Mouse (Mus musculus) left cerebral cortex, postnatal 36 days (tissue): ENCODE data around the gene Parp2. TPM values are rescaled to one million over a fixed set of nuclear protein-coding genes. Genes with fewer than 3 reads are reported as not detected.
"Not testable (repeated sequence)": the region's sequence is repeated elsewhere in the genome, so short reads cannot be mapped to it uniquely, and the experiment has no call there.

Experiments used
- DNase-seq, 2 experiments: peaks; one replicate each; pipeline ENCODE4 v3.0.0; 2021 to 2022; ENCODE audit warnings: low spot score in 2 of 2, mixed read lengths in 1 of 2
- intact Hi-C: fragments of 180-260 bp; cut with DNase I; formaldehyde crosslinking; loops from one replicate; pipeline ENCODE4 v1.15.1; 2025
- total RNA-seq, 2 experiments: library from RNA; stranded (reverse); gene quantifications; 2 replicates each; pipeline ENCODE4 v1.2.3; 2021

Gene Parp2
- total RNA-seq, result 10 to 100 TPM; 24.0 to 28.7 TPM

DNA sequence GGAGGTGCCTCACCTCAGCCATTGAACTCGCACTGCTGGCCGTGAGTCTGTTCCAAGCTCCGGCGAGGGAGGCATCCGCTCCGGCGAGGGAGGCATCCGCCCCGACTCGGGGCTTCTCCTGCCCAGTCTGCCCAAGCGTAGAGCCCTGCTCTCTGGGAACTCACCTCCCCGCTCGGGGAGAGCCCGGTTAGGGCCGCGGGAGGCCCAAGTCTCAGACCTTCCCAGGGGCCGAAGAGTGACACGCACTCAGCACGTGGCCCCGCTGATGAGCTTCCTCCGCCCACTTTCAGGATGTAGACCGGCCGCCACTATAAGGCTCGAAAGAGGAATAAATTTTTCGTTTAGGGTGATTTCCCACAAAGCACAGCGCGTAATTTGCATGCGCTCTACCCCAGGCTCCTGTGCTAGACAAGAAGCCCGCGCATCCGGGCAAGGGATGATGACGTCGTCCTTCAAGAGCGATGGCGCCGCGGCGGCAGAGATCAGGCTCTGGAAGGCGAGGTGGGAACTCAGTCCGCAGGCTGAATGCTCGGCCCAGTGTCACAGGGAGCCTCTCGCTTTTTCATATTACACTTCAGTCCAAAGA, at the start of gene Parp2, which contains the start of gene Ccnb1ip1:
Gene Parp2, plus strand, starts transcription at position 355 of the 586 bp plus-strand sequence.
Gene Ccnb1ip1, minus strand, starts transcription at position 246 of the 586 bp plus-strand sequence.
- intact Hi-C loops, result loop anchor here (1.0 to 5.0 kb wide), 3 partner anchors 125 to 282 kb away; partner anchors contain the start of genes Pip4p1 and Pnp
- DNase-seq, result peak; percentile 98 to 99

DNA sequence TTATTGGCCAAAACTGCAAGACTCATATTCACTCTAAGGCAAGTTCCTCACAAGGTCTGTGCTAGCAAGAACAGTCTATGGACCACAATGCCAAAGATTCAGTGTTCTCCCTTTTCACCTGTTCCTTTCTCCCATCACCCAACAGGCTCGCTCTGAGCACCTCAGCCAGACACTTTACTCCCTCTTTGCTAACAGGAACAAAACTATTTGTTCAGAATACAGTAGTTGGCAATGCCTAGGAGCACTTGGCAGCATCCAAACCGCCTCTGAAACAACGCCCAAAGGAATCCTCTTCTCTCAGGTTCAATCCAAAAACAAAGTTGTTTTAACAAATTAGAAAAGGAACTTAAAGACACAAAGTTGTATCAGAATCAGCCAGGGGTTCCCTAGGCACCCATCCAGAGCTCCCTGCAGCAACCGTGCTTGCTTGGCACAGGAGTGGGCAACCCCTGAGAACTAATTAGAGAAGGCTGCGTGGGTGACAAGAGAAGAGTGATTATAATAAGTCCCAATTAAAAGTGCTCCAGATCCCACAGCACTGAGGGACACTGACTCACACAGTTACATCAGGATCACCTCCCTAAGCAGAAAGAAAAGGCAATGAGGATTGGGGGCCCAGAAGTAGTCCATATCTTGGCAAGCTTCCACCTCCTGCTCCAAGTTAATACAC, 49.1 kb upstream of the Parp2 start:
- intact Hi-C loops, result no loop called here
- peak; percentile 15 to 21 for DNase-seq

GRCm38 (mm10) chr14:50765736-50766135, 41.9 kb upstream of the Parp2 start:
- intact Hi-C loops, result no loop called here
- no peak for DNase-seq

- intact Hi-C loops, result no loop called here
Measured at GRCm38 (mm10) chr14:50771342-50771741, 36.3 kb upstream of the Parp2 start.

DNA sequence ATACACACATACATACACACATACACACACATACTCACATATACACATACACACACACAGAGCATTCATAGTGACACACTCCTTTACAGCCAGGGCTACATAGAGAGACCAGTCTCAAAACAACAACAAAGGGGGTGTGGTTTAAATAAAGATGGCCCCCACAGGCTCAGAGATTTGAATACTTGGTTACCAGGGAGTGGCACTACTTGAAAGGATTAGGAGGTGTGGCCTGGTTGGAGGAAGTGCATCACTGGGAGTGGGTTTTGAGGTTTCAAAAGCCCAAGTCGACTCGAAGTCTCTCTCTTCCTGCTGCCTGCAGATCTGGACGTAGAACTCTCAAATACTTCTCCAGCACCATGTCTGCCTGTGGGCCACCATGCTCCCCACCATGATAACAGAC, 25.5 kb upstream of the Parp2 start:
- intact Hi-C loops, result no loop called here
- no peak for DNase-seq

More at GRCm38 (mm10) chr14:50771342-50771741, 36.3 kb upstream of the Parp2 start:
- DNase-seq, result no peak

GRCm38 (mm10) chr14:50784391-50785250, 23.0 kb upstream of the Parp2 start:
- no peak for DNase-seq
- intact Hi-C loops, result no loop called here

- peak; percentile 89 for DNase-seq
- intact Hi-C loops, result no loop called here
Measured at GRCm38 (mm10) chr14:50785251-50785637, 22.4 kb upstream of the Parp2 start, which contains the start of gene Ttc5. Gene Ttc5 (minus strand): TSS chr14:50785519.

DNA sequence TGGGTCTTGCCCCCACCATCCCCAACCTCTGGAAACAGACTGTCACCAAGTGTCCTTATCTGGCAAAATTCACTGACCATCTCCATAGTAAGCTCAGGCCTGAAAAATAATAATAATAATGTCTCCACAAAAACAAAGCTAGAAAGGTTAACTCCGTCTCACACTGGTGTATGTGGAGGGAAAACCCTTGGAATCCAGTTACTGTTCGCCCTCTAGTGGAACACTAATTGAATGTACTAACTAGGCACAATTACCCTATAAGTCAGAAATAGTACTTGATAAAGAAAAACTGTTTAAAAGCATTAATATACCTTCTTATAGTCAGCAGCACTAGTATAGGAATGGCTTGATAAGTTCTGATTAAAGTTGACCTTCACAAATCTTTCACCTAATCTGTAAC, 19.5 kb upstream of the Parp2 start:
- intact Hi-C loops, result no loop called here
- DNase-seq, result no peak

DNA sequence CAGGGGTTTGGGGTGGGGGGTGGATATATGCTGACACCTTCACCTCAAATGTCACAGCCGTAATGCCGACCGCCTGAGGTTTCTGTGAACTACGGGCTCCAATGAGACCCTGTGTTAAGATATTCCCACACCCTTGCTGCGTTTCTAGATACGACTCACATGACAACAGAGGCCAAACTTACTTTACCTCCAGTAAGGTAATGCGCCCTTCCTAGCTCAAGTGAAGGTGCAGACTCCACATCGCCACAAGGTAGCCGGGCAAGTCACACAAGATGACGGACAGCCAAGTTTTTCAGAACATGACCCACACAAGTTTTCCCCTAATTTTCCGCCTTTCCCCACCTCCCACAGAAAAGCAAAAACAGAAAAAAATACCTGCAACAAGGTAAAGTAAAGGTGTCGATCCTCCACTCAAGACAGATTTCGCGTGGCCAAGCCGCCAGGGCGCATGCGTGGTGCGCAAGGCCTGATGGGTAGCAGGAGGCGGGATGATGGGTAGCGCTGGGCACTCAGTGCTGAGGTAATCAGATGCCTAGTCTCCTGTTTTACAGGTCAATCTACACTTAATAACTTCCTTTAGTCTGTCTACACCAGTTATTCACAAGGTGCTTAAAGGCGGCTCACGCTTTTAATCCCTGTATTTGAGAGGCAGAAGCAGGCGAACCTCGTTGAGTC, 12.2 kb upstream of the Parp2 start:
- DNase-seq, result no peak
- intact Hi-C loops, result loop anchor here (10.0 kb wide), 1 partner anchor 931 kb away; no protein-coding TSS in a partner anchor

- intact Hi-C loops, result loop anchor here (10.0 kb wide), 1 partner anchor 931 kb away; no protein-coding TSS in a partner anchor
- DNase-seq, result no peak
Measured at GRCm38 (mm10) chr14:50795965-50796364, 11.7 kb upstream of the Parp2 start.

DNA sequence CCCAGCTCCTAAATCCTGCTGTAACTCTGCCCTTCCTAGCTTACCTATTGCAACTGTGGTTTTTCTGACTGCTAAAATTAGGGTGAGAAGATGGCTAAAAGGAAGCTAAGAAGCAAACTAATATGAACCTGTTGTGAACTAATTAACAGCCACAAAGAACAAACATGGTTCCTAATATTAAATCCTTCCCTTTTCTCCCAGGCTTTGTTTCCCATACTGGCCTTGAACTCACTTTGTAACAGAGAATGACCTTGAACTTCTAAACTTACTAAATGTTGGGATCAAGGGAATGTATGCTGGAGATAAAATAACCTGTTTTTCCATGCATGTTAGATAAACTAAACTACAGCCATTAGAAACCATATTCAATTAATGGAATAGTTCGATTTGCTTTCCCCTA, 11.2 kb upstream of the Parp2 start:
- no peak for DNase-seq
- intact Hi-C loops, result loop anchor here (10.0 kb wide), 1 partner anchor 932 kb away; no protein-coding TSS in a partner anchor

DNA sequence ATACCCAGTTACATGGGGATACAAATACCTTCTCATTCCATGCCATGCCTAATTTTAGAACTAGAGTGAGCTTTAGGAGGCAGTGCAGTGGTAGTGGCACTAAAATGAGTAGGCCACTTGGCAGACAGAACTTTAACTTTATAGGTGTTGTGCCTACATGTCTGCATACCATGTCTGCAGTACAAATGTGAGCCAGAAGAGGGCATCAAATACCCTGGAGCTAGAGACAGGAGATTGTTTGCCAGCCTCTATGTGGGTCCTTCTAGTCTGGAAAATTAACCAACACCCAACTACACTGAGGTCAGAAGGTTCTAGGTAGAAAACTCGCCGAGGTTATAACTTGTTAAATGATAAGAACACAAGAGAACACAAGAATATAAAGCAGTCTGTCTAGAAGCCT, 9.1 kb upstream of the Parp2 start:
- intact Hi-C loops, result loop anchor here (10.0 kb wide), 1 partner anchor 934 kb away; no protein-coding TSS in a partner anchor

DNA sequence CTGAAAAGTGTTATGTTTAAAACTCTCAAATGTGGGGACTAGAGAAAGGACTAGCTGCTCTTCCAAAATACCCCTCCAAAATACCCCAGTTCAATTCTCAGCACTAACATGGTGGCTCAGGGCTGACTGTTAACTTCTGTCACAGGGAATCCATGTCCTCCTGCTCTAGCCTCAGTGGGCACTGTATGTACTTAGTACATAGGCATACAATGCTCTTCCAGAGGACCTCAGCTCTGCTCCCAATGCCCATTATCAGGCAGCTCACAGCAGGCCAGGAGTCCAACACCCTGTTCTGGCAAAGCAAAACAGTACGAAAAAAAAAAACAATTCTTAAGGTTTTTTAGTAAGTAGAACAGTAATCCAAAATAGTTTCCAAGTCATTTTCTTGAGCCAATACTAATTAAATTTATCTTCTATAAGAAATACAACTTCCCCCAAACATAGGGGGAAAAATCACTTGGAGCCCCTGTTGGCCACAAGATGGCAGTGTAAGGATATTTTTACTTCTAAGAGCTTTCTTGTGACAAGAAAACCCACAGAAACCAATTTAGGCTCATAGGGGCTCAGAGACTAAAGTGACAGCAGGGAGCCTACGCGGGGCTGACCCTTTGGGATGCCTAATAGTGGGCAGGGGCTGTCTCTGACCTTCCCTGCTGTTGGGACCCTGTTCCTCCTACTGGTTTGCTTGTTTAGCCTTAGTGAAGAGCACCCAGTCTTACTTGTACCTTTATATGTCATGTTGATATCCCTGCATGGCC, 8.0 kb upstream of the Parp2 start:
- DNase-seq, result peak in 1 of 2 experiments; percentile 12
- intact Hi-C loops, result loop anchor here (10.0 kb wide), 1 partner anchor 935 kb away; no protein-coding TSS in a partner anchor

More for the DNA sequence above, 9.1 kb upstream of the Parp2 start:
- DNase-seq, result no peak

DNA sequence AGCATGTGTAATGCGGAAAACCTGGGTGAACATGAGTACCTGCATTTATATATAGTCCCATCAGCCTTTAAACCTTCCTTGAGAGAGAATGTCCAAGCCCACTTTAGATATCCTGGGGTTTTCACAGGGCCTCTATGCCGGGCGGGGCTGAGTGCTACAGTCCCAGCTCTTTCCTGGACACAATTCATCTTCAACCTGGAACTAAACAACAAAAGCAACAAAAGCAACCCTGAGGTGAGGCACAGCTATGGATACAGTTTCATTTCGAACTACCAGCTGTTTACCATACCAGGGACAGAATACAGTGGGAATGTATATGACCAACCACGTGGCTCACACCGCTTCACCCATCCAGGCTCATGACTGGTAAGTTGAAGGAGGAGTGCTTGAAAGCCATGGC, 5.2 kb upstream of the Parp2 start:
- no peak for DNase-seq
- intact Hi-C loops, result no loop called here

DNA sequence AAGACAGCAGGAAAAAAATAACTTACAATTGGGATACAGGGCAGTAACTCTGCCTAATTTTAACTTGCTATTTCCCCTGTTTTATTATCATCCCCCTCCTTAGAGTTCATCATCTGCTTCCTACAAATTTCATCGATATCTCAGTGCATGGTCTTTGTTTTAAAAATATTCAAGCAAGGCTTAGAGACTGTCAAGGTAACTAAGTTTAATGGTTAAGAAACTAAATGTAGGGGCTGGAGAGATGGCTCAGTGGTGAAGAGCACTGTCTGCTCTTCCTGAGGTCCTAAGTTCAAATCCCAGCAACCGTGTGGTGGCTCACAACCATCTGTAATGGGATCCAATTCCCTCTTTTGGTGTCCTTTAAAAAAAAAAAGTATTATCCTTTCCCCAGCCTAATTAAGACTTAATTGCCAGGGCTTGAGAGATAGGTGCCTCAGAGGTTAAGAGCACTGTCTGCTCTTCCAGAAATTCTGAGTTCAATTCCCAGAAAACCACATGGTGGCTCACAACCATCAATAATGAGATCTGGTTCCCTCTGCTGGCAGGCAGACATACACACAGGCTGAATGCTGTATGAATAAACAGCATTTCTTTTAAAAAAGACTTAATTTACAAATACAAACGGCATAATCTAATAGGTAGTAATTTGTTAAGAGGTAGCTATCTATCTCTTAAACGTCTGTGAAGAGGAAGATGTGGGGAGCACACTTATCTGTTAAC, 4.6 kb upstream of the Parp2 start:
- intact Hi-C loops, result no loop called here
- no peak for DNase-seq

DNA sequence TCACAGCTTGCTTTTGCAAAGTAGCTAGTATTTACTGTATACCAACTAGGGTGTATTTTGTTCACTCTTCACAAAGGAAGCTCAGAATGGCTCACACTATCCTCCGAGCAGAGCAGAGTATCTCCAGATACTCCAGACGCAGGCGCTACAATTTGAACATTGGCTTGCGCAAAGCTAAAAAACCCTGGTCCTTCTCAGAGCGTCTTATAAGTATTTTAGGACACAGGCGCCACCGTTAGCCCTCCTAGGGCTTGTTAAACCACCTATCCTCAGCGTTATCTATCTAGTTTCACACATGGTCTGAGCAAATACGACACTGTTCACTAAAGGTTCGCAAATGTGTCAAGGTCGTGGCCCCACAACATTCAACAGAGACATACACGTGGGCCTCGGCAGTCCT, 3.0 kb upstream of the Parp2 start:
- intact Hi-C loops, result loop anchor here (5.0 kb wide), 1 partner anchor 128 kb away; the partner anchor contains the start of genes Pip4p1 and Pnp
- no peak for DNase-seq

DNA sequence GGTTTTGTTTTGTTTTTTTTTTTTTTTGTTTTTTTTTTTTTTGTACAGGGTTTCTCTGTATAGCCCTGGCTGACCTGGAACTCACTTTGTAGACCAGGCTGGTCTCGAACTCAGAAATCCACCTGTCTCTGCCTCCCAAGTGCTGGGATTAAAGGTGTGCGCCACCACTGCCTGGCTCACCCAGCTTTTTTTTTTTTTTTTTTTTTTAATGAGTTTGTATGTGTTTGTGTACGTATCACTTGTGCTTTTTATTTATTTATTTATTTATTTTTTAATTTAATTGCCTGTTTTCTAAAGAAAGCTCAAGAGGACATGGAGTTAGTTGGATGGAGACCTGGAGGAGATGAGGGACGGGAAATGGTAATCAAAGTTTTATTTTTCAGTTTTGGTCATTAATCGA, 1.2 kb upstream of the Parp2 start:
- DNase-seq, result not testable (repeated sequence)
- intact Hi-C loops, result loop anchor here (5.0 kb wide), 1 partner anchor 126 kb away; the partner anchor contains the start of genes Pip4p1 and Pnp

DNA sequence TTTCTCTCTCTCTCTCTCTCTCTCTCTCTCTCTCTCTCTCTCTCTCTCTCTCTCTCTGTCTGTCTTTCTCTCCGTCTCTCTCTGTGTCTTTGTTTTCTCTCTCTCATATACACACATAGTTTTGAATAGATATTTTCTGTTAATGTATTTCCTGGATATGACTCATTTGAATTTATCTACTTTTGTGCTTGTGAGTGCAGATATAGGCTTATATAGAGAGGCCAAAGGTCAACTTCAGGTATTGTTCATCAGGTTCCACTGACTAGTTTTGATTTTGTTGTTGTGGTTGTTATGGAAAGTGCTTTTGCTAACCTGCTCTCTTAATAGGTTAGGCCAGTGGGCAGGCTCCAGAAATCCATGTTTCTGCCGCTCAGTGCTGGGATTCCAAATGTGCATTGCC, 5.4 kb downstream of the Parp2 start:
- DNase-seq, result no peak
- intact Hi-C loops, result no loop called here
